Mouse (Mus musculus): ENCODE data around the gene Pacrg. TPM values are rescaled to one million over a fixed set of nuclear protein-coding genes. Genes with fewer than 3 reads are reported as not detected.

Pacrg gene
- polyA plus RNA-seq, 1 experiment from 2014 or later: 3.7 TPM

GRCm38 (mm10) chr17:10717148-10717547, 123.0 kb downstream of the Pacrg start:
- Histone ChIP-seq H3K9ac (ENCODE audit: low read length) (no peak overlapping the region), H3K36me3 (ENCODE audit: control insufficient read depth, insufficient read depth, low read length) (no peaks in the 10 kb centered on the region), H3K27ac (ENCODE audit: low read length) (no peak overlapping the region), H3K27me3 (ENCODE audit: control insufficient read depth, insufficient read depth, low read depth, low read length) (no peaks in the 10 kb centered on the region), H3K4me1 (replicated peaks; ENCODE audit: control insufficient read depth, insufficient read depth, low read length) (no peaks in the 10 kb centered on the region), H3K9me3 (ENCODE audit: control insufficient read depth, low read length) (no peaks in the 10 kb centered on the region), H3K4me2 (ENCODE audit: low read depth, low read length) (no peak overlapping the region), H3K4me3 (ENCODE audit: low read length) (no peak overlapping the region)
- no peak for ATAC-seq (ENCODE audit: low read depth)
- 96% methylated on average over 1 of the region's 1 CpGs for WGBS

- no peak for ATAC-seq (ENCODE audit: low read depth)
- Histone ChIP-seq H3K36me3 (ENCODE audit: control insufficient read depth, insufficient read depth, low read length) (no peaks in the 10 kb centered on the region), H3K4me2 (ENCODE audit: low read depth, low read length) (no peak overlapping the region), H3K27ac (ENCODE audit: low read length) (no peak overlapping the region), H3K4me1 (replicated peaks; ENCODE audit: control insufficient read depth, insufficient read depth, low read length) (no peaks in the 10 kb centered on the region; the same call in 1 of the 2 replicates), H3K9ac (ENCODE audit: low read length) (no peak overlapping the region), H3K4me3 (ENCODE audit: low read length) (no peak overlapping the region), H3K9me3 (ENCODE audit: control insufficient read depth, low read length) (no peaks in the 10 kb centered on the region), H3K27me3 (ENCODE audit: control insufficient read depth, insufficient read depth, low read depth, low read length) (no peaks in the 10 kb centered on the region)
- 38% methylated on average over 6 of the region's 6 CpGs for whole genome bisulfite sequencing
These were observed 137.3 kb downstream of the Pacrg start for GRCm38 (mm10) chr17:10702781-10703180.

GRCm38 (mm10) chr17:10698041-10698440, 142.1 kb downstream of the Pacrg start:
- Histone ChIP-seq H3K27ac (ENCODE audit: low read length) (no peak overlapping the region), H3K27me3 (ENCODE audit: control insufficient read depth, insufficient read depth, low read depth, low read length) (no peaks in the 10 kb centered on the region), H3K4me1 (replicated peaks; ENCODE audit: control insufficient read depth, insufficient read depth, low read length) (no peaks in the 10 kb centered on the region; the same call in 1 of the 2 replicates), H3K4me3 (ENCODE audit: low read length) (no peak overlapping the region), H3K9ac (ENCODE audit: low read length) (no peak overlapping the region), H3K4me2 (ENCODE audit: low read depth, low read length) (no peak overlapping the region), H3K9me3 (ENCODE audit: control insufficient read depth, low read length) (no peaks in the 10 kb centered on the region), H3K36me3 (ENCODE audit: control insufficient read depth, insufficient read depth, low read length) (no peaks in the 10 kb centered on the region)
- 46% methylated on average over 8 of the region's 8 CpGs for WGBS
- no peak for ATAC-seq (ENCODE audit: low read depth)

- H3K27me3 ChIP-seq (ENCODE audit: control insufficient read depth, insufficient read depth, low read depth, low read length): no peaks in the 10 kb centered on the region
- H3K4me2 ChIP-seq (ENCODE audit: low read depth, low read length): no peak overlapping the region
- no peak overlapping the region for H3K27ac ChIP-seq (ENCODE audit: low read length)
- H3K9ac ChIP-seq (ENCODE audit: low read length): no peak overlapping the region
- no peaks in the 10 kb centered on the region for H3K9me3 ChIP-seq (ENCODE audit: control insufficient read depth, low read length)
- no peaks in the 10 kb centered on the region for H3K4me1 ChIP-seq (replicated peaks; ENCODE audit: control insufficient read depth, insufficient read depth, low read length)
- no peak overlapping the region for H3K4me3 ChIP-seq (ENCODE audit: low read length)
- H3K36me3 ChIP-seq (ENCODE audit: control insufficient read depth, insufficient read depth, low read length): no peaks in the 10 kb centered on the region
- no peak for ATAC-seq (ENCODE audit: low read depth)
These were observed 144.7 kb downstream of the Pacrg start for GRCm38 (mm10) chr17:10695421-10695820.

- H3K4me3 ChIP-seq (ENCODE audit: low read length): no peak overlapping the region
- 65% methylated on average over 4 of the region's 4 CpGs for WGBS
- no peaks in the 10 kb centered on the region for H3K36me3 ChIP-seq (ENCODE audit: control insufficient read depth, insufficient read depth, low read length)
- H3K4me2 ChIP-seq (ENCODE audit: low read depth, low read length): no peak overlapping the region
- H3K27ac ChIP-seq (ENCODE audit: low read length): no peak overlapping the region
- no peak overlapping the region for H3K9ac ChIP-seq (ENCODE audit: low read length)
- H3K9me3 ChIP-seq (ENCODE audit: control insufficient read depth, low read length): no peaks in the 10 kb centered on the region
- no peak for ATAC-seq (ENCODE audit: low read depth)
- H3K4me1 ChIP-seq (replicated peaks; ENCODE audit: control insufficient read depth, insufficient read depth, low read length): no peaks in the 10 kb centered on the region
- no peaks in the 10 kb centered on the region for H3K27me3 ChIP-seq (ENCODE audit: control insufficient read depth, insufficient read depth, low read depth, low read length)
These were observed 163.0 kb downstream of the Pacrg start for GRCm38 (mm10) chr17:10677098-10677497.

- ATAC-seq (ENCODE audit: low read depth): no peak
- H3K4me2 ChIP-seq (ENCODE audit: low read depth, low read length): no peak overlapping the region
- 71% methylated on average over 5 of the region's 5 CpGs for WGBS
- no peak overlapping the region for H3K27ac ChIP-seq (ENCODE audit: low read length)
- H3K9ac ChIP-seq (ENCODE audit: low read length): no peak overlapping the region
- H3K36me3 ChIP-seq (ENCODE audit: control insufficient read depth, insufficient read depth, low read length): no peaks in the 10 kb centered on the region
- H3K9me3 ChIP-seq (ENCODE audit: control insufficient read depth, low read length): no peaks in the 10 kb centered on the region
- no peak overlapping the region for H3K4me3 ChIP-seq (ENCODE audit: low read length)
- H3K4me1 ChIP-seq (replicated peaks; ENCODE audit: control insufficient read depth, insufficient read depth, low read length): no peaks in the 10 kb centered on the region
- no peaks in the 10 kb centered on the region for H3K27me3 ChIP-seq (ENCODE audit: control insufficient read depth, insufficient read depth, low read depth, low read length)
These were observed 164.6 kb downstream of the Pacrg start for GRCm38 (mm10) chr17:10675536-10675935.

- H3K4me1 ChIP-seq (replicated peaks; ENCODE audit: control insufficient read depth, insufficient read depth, low read length): no peaks in the 10 kb centered on the region
- H3K27me3 ChIP-seq (ENCODE audit: control insufficient read depth, insufficient read depth, low read depth, low read length): no peaks in the 10 kb centered on the region
- H3K36me3 ChIP-seq (ENCODE audit: control insufficient read depth, insufficient read depth, low read length): no peaks in the 10 kb centered on the region
- no peaks in the 10 kb centered on the region for H3K9me3 ChIP-seq (ENCODE audit: control insufficient read depth, low read length)
- H3K4me3 ChIP-seq (ENCODE audit: low read length): no peak overlapping the region
- no peak overlapping the region for H3K27ac ChIP-seq (ENCODE audit: low read length)
- no peak overlapping the region for H3K4me2 ChIP-seq (ENCODE audit: low read depth, low read length)
- ATAC-seq (ENCODE audit: low read depth): no peak
- WGBS: 58% methylated on average over 3 of the region's 3 CpGs
- no peak overlapping the region for H3K9ac ChIP-seq (ENCODE audit: low read length)
These were observed 165.1 kb downstream of the Pacrg start for GRCm38 (mm10) chr17:10675048-10675447.

GRCm38 (mm10) chr17:10661294-10661693, 178.8 kb downstream of the Pacrg start:
- Histone ChIP-seq H3K4me1 (replicated peaks; ENCODE audit: control insufficient read depth, insufficient read depth, low read length) (no peaks in the 10 kb centered on the region), H3K36me3 (ENCODE audit: control insufficient read depth, insufficient read depth, low read length) (no peaks in the 10 kb centered on the region), H3K4me2 (ENCODE audit: low read depth, low read length) (no peak overlapping the region), H3K27ac (ENCODE audit: low read length) (no peak overlapping the region), H3K9ac (ENCODE audit: low read length) (no peak overlapping the region), H3K9me3 (ENCODE audit: control insufficient read depth, low read length) (no peaks in the 10 kb centered on the region), H3K27me3 (ENCODE audit: control insufficient read depth, insufficient read depth, low read depth, low read length) (no peaks in the 10 kb centered on the region), H3K4me3 (ENCODE audit: low read length) (no peak overlapping the region)
- 46% methylated on average over 4 of the region's 4 CpGs for WGBS
- ATAC-seq (ENCODE audit: low read depth): no peak

GRCm38 (mm10) chr17:10643604-10644003, 196.5 kb downstream of the Pacrg start:
- Histone ChIP-seq H3K4me3 (ENCODE audit: low read length) (no peak overlapping the region), H3K36me3 (ENCODE audit: control insufficient read depth, insufficient read depth, low read length) (no peaks in the 10 kb centered on the region), H3K9ac (ENCODE audit: low read length) (no peak overlapping the region), H3K4me2 (ENCODE audit: low read depth, low read length) (no peak overlapping the region), H3K9me3 (ENCODE audit: control insufficient read depth, low read length) (no peaks in the 10 kb centered on the region), H3K4me1 (replicated peaks; ENCODE audit: control insufficient read depth, insufficient read depth, low read length) (no peaks in the 10 kb centered on the region), H3K27me3 (ENCODE audit: control insufficient read depth, insufficient read depth, low read depth, low read length) (no peaks in the 10 kb centered on the region), H3K27ac (ENCODE audit: low read length) (no peak overlapping the region)
- 88% methylated on average over 7 of the region's 7 CpGs for WGBS
- no peak for ATAC-seq (ENCODE audit: low read depth)

- H3K4me2 ChIP-seq (ENCODE audit: low read depth, low read length): no peak overlapping the region
- no peak overlapping the region for H3K27ac ChIP-seq (ENCODE audit: low read length)
- H3K9me3 ChIP-seq (ENCODE audit: control insufficient read depth, low read length): no peaks in the 10 kb centered on the region
- no peak overlapping the region for H3K9ac ChIP-seq (ENCODE audit: low read length)
- H3K4me3 ChIP-seq (ENCODE audit: low read length): no peak overlapping the region
- 49% methylated on average over 1 of the region's 1 CpGs for WGBS
- H3K36me3 ChIP-seq (ENCODE audit: control insufficient read depth, insufficient read depth, low read length): no peaks in the 10 kb centered on the region
- no peak for ATAC-seq (ENCODE audit: low read depth)
- no peaks in the 10 kb centered on the region for H3K4me1 ChIP-seq (replicated peaks; ENCODE audit: control insufficient read depth, insufficient read depth, low read length)
- H3K27me3 ChIP-seq (ENCODE audit: control insufficient read depth, insufficient read depth, low read depth, low read length): no peaks in the 10 kb centered on the region
These were observed 200.3 kb downstream of the Pacrg start for GRCm38 (mm10) chr17:10639816-10640215.
